Mouse (Mus musculus) lung, postnatal 36 days (tissue): Measurements from ENCODE around the gene Ephb3.
A peak's percentile ranks its signal among the peaks of the same experiment; 100 is the strongest.

ENCODE experiments used
- DNase-seq: peaks from one replicate; pipeline ENCODE4 v3.0.0; 2022; ENCODE audit warnings: mixed read lengths

Ephb3 gene

DNA sequence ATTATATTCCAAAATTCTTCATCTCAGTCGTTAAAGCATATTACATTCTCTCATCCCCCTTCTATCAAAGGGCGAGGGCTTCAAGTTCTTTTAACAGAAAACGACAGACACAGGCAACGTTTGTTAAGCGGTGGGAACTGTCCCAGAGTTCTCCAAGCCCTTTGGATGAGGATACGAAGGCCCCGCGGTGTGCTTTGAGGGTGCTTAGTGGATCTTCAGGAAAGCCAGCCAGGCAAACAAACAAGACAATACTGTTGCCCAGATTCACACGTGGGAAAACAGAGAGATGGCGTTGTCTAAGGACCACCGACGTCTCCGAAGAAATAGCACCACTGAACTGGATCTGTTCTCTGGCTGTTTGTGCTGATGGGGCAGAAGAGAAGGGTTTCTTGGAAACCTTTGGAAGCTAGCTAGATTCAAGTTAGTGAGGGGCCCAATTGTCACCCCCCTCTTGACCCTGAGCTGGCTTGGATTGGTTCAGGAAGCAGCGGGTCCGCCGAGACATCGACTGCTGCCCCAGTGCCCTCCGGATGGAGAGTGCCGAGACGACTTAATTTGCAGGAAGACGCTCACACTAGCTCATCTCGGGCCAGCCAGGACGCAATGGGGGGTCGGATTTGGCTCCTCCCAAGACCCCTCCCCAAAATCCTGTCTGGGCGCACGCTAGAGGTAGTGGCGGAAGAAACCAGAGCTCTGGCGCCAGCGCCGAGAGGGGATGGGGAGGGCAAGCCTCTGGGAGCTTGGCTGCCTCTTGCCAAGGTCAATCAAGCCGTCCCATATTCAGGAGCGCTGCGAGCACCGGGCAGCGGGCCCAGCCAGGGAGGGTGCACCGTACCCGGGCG, 43.5 kb downstream of the Ephb3 start:
- DNase-seq, result peak; percentile 66

DNA sequence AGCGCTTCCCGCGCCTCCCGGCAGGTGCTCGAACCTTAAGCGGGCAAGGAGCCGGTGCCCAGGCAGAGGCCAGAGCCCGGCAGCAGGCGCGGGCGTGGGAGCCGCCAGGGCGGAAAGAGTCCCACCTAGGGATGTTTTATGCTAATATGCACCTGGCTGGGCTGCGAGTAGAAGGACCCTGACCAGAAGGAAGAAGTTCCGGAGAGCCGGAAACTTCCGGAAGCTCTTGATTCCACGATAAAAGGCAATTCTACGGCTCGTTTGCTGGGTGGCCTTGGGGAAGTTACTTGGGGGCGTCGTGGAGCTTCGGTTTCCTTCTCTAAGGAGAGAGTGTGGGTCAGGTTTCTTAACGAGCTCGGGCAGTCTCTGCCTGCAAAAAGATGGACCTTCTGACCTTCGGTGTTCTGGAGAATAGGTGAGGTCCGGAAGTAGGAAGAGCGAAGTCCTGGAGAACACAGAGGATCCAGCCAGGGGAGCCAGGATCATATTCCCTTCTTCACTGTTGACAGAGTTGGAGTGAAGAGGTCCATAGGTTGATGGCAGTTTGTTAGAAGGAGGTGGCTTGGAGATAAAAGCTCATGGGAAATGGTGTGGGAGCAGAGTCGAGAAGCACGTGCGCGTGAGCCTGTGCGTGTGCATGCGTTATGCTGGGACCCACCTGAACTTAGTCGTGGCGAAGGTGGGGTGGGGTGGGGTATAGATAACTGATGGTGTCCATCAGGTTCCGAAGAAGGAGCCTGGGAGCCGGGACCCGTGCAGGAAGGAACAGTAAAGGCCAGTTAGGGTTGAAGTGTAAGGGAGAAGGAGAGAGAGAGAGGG, 44.4 kb downstream of the Ephb3 start:
- no peak for DNase-seq

DNA sequence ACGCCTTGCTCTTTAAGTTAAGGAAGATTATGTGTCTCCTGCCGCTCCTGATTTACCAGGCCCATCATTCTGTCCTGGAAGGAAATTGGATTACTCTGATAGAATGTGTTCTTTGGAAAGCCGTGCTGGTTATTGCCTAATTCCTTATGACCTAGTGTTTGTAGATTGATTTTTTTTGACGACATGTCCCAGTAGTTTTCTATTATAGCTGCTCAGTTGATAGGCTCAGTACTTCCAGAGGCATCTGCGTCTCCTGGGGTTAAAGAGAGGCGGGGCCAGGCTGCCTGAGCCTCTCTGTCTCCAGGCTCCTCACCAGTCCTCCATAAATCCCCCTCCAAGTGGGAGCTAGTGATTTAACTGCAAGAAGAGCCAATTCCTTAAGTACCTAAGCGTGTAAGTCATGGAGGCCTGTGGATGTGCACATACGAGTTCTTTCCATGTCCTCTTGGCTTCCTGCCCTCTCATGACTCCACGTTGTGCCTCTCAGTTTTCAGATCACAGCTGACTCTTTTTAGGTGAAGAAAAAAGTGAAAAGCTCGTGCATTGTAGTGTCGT, 47.9 kb downstream of the Ephb3 start:
- no peak for DNase-seq

DNA sequence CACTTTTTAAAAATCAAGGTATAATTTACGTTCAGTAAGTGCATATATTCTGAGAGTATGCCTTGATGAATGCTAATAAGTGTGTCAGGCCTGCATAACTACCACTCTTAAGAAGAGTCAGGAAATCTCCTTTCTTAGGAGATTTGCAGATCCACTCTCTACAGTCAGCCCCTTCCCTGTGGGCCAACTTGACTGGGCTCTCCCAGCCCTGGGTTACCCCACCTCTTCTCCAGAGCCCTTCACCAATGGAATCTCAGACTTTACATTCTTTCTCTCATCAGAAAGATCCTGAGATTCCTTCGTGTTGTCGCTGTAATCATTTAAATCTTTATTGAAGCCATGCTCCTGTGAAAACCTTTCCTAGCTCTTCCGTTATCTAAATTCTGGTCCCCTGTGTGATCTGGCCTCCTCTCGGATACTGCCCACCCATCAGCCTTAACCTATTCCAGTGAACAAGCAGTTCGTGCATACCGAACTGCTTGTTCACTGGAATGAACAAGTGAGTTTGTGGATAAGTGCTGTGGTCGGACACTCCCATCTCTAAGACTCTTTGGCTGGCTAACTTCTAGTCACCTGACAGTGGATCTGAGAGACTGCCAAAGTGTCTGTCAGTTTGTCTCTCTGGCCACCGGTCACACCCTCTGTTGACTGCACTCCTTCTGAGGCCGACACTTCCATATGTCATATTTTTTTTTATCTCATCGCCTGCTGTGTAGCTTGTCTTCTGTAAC, 51.2 kb downstream of the Ephb3 start:
- peak; percentile 61 for DNase-seq

DNA sequence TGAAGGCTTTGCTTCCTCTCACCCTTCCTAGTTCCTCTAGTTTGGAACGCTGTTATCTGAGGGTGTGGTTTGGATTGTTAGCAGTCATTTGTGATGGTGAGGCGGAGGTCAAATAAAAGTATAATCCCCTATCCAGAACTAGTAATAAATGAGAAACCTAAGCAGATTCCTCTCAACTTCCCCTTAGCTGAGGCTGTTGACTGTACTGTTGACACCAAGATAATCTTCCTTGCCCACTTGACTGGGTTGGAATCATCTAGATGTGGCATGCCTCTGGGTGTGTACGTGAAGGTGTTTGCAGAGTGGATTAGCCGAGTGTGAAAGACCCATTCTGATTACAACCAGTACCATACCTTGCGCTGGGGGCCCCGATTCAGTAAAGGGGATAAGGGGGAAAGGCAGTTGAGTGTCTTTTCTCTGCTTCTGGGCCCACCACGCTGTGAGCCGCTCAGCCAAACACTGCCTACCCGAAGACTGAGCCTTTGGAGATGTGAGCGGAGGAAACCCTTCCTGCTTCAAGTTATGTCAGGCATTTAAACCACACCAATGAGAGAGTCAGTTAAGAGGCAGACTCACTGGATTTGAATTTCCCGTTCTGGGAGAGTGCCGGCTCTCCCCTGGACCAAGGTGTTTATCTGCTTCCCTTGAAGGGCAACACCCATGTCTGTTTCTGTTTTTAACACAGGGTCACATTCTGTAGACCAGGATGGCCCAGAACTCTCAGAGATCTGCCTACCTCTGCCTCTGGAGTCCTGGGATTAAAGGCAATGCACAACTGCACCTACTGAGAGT, 52.2 kb downstream of the Ephb3 start:
- DNase-seq, result no peak

DNA sequence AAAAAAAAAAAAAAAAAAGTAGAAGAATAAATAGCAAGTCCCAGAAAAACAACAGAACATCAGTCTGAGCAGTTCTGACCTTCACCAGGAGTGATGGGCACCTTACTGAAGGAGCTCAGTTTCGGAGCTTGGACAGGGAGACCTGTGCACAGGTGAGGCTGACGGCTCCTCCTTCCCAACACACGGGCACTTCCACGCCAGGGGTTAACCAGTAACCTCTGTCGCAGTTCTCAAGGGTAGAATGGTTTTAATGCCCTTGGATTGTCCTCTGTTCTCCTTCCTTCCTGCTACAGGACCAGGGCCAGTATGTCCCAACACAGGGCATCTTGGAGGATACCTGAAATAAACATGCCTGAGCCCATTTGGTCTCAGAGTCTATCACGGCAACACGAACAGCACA, 60.9 kb downstream of the Ephb3 start:
- no peak for DNase-seq

DNA sequence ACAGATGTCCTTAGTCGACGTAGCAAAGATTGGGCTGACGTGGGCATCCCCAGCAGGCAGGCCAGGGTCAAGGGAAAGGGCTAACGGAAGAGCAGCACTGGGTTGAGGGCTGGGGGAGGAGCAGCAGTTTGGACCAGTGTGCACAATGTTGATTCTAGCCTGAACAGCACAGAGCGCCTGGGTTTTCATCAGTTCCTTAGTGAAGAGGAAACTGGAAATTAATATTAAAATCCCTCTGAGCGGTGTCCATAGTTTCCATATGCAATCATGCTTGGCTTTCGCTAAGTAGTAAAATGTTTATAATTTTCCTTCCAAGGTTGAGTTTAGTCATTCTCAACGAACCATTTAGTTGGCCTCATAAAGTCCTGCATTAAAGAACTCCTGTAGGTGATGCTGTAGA, 65.2 kb downstream of the Ephb3 start:
- no peak for DNase-seq

DNA sequence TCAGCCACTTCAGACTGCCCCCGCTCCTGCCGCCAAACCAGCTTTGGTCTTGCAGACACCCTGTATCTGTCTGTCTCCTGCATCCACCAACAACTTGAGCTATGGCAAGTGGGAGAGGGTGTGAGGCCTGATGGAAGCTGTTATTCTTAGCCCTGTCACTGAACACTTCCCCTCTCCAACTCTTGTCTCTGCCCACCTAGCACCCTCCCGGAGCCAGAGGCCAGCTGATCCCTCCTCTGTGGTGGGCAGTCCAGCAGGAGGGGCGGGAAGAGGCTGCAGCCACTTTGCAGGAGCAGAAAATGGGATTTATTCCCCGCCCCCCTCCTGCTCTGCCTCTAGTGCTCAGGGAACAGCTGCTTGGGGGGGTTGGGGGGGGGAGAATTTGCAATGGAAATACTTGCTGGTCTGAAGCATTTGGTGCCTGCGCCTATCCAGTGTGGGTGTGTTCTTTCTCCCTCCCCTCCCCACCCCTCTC, 67.3 kb downstream of the Ephb3 start:
- no peak for DNase-seq

DNA sequence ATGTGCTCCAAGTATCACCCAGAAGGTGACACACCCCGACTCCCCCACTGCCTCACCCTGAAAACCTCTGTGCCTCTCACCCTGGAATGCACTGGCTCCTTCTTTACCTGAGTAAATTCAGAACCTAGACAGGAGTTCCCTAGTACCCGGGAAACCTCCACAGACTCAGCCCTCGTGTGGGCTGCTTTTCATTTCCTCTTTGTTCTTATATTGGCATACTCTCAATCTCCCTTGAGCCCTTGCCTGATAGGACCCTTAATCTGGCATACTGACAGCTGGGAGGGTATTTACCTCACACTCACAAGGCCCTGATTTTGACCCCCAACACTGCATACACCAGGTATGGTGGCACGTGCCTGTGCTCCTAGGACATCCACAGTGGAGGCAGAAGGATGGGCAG, 68.2 kb downstream of the Ephb3 start:
- no peak for DNase-seq
